Comparison of ENCODE assay signal across 18 mouse cellular contexts in the genomic region with DNA sequence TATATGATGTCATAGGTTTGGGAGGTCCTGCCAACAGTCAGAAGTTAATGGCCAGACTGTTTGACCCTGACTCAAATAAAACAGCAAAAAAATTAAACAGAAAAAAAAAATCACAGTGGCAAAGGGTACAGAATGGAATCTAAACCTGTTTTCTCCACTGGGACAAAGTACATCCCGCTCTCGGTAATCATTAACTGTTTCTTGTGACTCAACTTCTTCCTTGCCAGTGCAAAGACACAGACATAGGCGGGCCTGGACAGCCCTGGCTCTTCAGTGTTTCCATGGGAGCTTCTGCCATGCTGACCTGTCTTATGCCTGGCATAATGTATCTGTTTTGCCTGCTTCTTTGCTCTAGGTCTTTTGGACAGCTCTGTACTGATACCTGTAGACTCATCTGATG. TPM values are rescaled to one million over a fixed set of nuclear protein-coding genes. Genes with fewer than 3 reads are reported as not detected.
DNase-seq lines count a peak whose midpoint lies in the region; ATAC-seq lines count a peak whose summit lies in the region.
"Had no signal": no experiment of that assay in that cellular context is flagged by ENCODE, and none has a peak within 500 bp of the region (broad histone marks: within the 10 kb centered on the region; RNA-seq: fewer than 3 reads in every experiment).

No protein-coding gene starts in this region.

- no peak overlapping the region for H3K9ac ChIP-seq in liver, embryonic 16.5 days (ENCODE audit: low read depth, low read length)
- no peak overlapping the region for H3K9ac ChIP-seq in liver, embryonic 11.5 days (ENCODE audit: low read depth, low read length)
- H3K9ac ChIP-seq: embryonic facial prominence, embryonic 15.5 days; hindbrain, embryonic 12.5 days; liver, embryonic 13.5 days had no signal

- 68% methylated on average over 3 of the region's 3 CpGs for WGBS in liver, embryonic 16.5 days (ENCODE audit: insufficient replicate concordance)
- 66% methylated on average over 3 of the region's 3 CpGs for WGBS in liver, embryonic 11.5 days

- DNase-seq in liver, embryonic 11.5 days (ENCODE audit: low spot score): no peak
- peak; percentile 93 for DNase-seq in kidney, adult 9 months
- DNase-seq in kidney, postnatal 4 days: peak; percentile 17 to 36
- DNase-seq in layer of hippocampus, postnatal 36 days: no peak
- no peak for DNase-seq in cerebellum, adult 11-12 months
- no peak for DNase-seq in retina, postnatal 1 day
- DNase-seq: B cell, adult 2 months; cerebellum, postnatal 10 days; embryo, embryonic 11 days; gastrocnemius, postnatal 10 days; liver, embryonic 13.5 days; lung, postnatal 10 days; thymus, postnatal 4 days had no signal

- no peak overlapping the region for H3K4me3 ChIP-seq in liver, embryonic 16.5 days (ENCODE audit: low read depth, low read length)
- H3K4me3 ChIP-seq in liver, embryonic 11.5 days (ENCODE audit: low read depth, low read length): no peak overlapping the region
- H3K4me3 ChIP-seq: embryonic facial prominence, embryonic 15.5 days; forebrain, embryonic 10.5 days; hindbrain, embryonic 12.5 days; liver, embryonic 13.5 days had no signal

- no peaks in the 10 kb centered on the region for H3K36me3 ChIP-seq in liver, embryonic 16.5 days (ENCODE audit: control insufficient read depth, insufficient read depth)
- H3K36me3 ChIP-seq in liver, embryonic 11.5 days (ENCODE audit: control insufficient read depth, insufficient read depth, low read length): no peaks in the 10 kb centered on the region
- H3K36me3 ChIP-seq: embryonic facial prominence, embryonic 15.5 days; forebrain, embryonic 10.5 days; hindbrain, embryonic 12.5 days; liver, embryonic 13.5 days had no signal

- peaks cover 20% of the 10 kb centered on the region for H3K4me1 ChIP-seq in liver, embryonic 16.5 days (ENCODE audit: control insufficient read depth, low read depth, low read length)
- peaks cover 14% of the 10 kb centered on the region for H3K4me1 ChIP-seq in liver, embryonic 11.5 days (replicated peaks; ENCODE audit: control insufficient read depth, insufficient read depth, low read length)

- no peaks in the 10 kb centered on the region for H3K9me3 ChIP-seq in liver, embryonic 16.5 days (replicated peaks; ENCODE audit: control insufficient read depth, low read length)
- no peaks in the 10 kb centered on the region for H3K9me3 ChIP-seq in liver, embryonic 11.5 days (ENCODE audit: control insufficient read depth, low read length)
- H3K9me3 ChIP-seq: embryonic facial prominence, embryonic 15.5 days; forebrain, embryonic 10.5 days; hindbrain, embryonic 12.5 days; liver, embryonic 13.5 days had no signal

- H3K4me2 ChIP-seq in liver, embryonic 16.5 days (ENCODE audit: low read depth, low read length): peak overlapping the region; percentile 29; the same call in 1 of the 2 replicates
- no peak overlapping the region for H3K4me2 ChIP-seq in liver, embryonic 11.5 days
- H3K4me2 ChIP-seq: embryonic facial prominence, embryonic 15.5 days; hindbrain, embryonic 12.5 days; liver, embryonic 13.5 days had no signal

- H3K27ac ChIP-seq in liver, embryonic 16.5 days (ENCODE audit: low read length): peak overlapping the region; percentile 59; the same call in 1 of the 2 replicates
- no peak overlapping the region for H3K27ac ChIP-seq in liver, embryonic 11.5 days (ENCODE audit: low read depth, low read length)
- H3K27ac ChIP-seq: embryonic facial prominence, embryonic 15.5 days; forebrain, embryonic 10.5 days; hindbrain, embryonic 12.5 days had no signal

- H3K27me3 ChIP-seq in liver, embryonic 16.5 days (ENCODE audit: control insufficient read depth, insufficient read depth, low read depth, low read length): no peaks in the 10 kb centered on the region
- H3K27me3 ChIP-seq in liver, embryonic 11.5 days (replicated peaks; ENCODE audit: control insufficient read depth, insufficient read depth, low read length): no peaks in the 10 kb centered on the region
- H3K27me3 ChIP-seq: embryonic facial prominence, embryonic 15.5 days; hindbrain, embryonic 12.5 days; liver, embryonic 13.5 days had no signal

- ATAC-seq in liver, embryonic 16.5 days (ENCODE audit: low read depth): no peak
- ATAC-seq in liver, embryonic 11.5 days (replicated peaks; ENCODE audit: low FRiP score): no peak
- ATAC-seq: inflammation-experienced regulatory T-cells, adult 6 months had no signal

RNA-seq across cellular contexts. Expression of a gene that starts 4.1 kb away (rescaled TPM):
- polyA plus RNA-seq in liver, embryonic 16.5 days (2015; fragmentation: Nextera tagmentation; extraction: Ambion mirVana): 195 and 207 TPM in 2 replicates
- polyA plus RNA-seq in liver, embryonic 11.5 days (2014; fragmentation: Nextera tagmentation; extraction: Ambion mirVana): 243 and 270 TPM in 2 replicates
- total RNA-seq in layer of hippocampus, postnatal 36 days (2021): 10 to 100 TPM; 83.8 to 93.7 TPM

RNA-seq across cellular contexts. Expression of a gene that starts 4.3 kb away (rescaled TPM):
- 51.7 and 55.2 TPM in 2 replicates for polyA plus RNA-seq in liver, embryonic 16.5 days (2015; fragmentation: Nextera tagmentation; extraction: Ambion mirVana)
- 204 and 223 TPM in 2 replicates for polyA plus RNA-seq in liver, embryonic 11.5 days (2014; fragmentation: Nextera tagmentation; extraction: Ambion mirVana)
- 10 to 100 TPM; 34.1 to 36.8 TPM for total RNA-seq in layer of hippocampus, postnatal 36 days (2021)

RNA-seq across cellular contexts. Expression of a gene that starts 42.2 kb away (rescaled TPM):
- 148 and 175 TPM in 2 replicates for polyA plus RNA-seq in liver, embryonic 16.5 days (2015; fragmentation: Nextera tagmentation; extraction: Ambion mirVana)
- polyA plus RNA-seq in liver, embryonic 11.5 days (2014; fragmentation: Nextera tagmentation; extraction: Ambion mirVana): 300 and 334 TPM in 2 replicates
- 100 to 1,000 TPM; 312 to 317 TPM for total RNA-seq in layer of hippocampus, postnatal 36 days (2021)
- polyA plus RNA-seq: inflammation-experienced regulatory T-cells, adult 6 months had no signal

Comparison
In these comparisons a context has a peak if more than half of its experiments do, and no peak if none do; other contexts are left out.
1. DNase-seq: peak in kidney, adult 9 months (single experiment) and kidney, postnatal 4 days (2 of 2); none in liver, embryonic 11.5 days (single experiment), layer of hippocampus, postnatal 36 days (0 of 2), cerebellum, adult 11-12 months (single experiment) and retina, postnatal 1 day (single experiment).